Mouse (Mus musculus) lung, embryonic 15.5 days (tissue): Measurements from ENCODE around the gene Repin1. TPM values are rescaled to one million over a fixed set of nuclear protein-coding genes. Genes with fewer than 3 reads are reported as not detected.

Experiments used
- ATAC-seq: fragments of 200-750 bp; cut with Nextera tagmentation; 2 replicates; pipeline ENCODE4 v1.8.0; 2017; ENCODE audit warnings: moderate number of reproducible peaks, borderline replicate concordance; ENCODE audit not compliant: low FRiP score, low TSS enrichment; ENCODE audit errors: extremely low read depth
- H3K27ac ChIP-seq: fragments of 300-500 bp; sonication (generic); 2 replicates; pipeline ENCODE4 v1.5.1; 2015; ENCODE audit warnings: moderate library complexity, mild to moderate bottlenecking, inconsistent platforms
- H3K27me3 ChIP-seq: fragments of 300-500 bp; sonication (generic); 2 replicates; pipeline ENCODE4 v1.6.1; 2015; ENCODE audit warnings: inconsistent platforms
- H3K36me3 ChIP-seq: fragments of 300-500 bp; sonication (generic); 2 replicates; pipeline ENCODE4 v1.6.1; 2015; ENCODE audit warnings: inconsistent platforms
- H3K4me1 ChIP-seq: fragments of 300-500 bp; sonication (generic); 2 replicates; pipeline ENCODE4 v1.6.1; 2015; ENCODE audit warnings: inconsistent platforms
- H3K4me2 ChIP-seq: fragments of 300-500 bp; sonication (generic); 2 replicates; pipeline ENCODE4 v1.6.1; 2015; ENCODE audit warnings: inconsistent platforms, mild to moderate bottlenecking, moderate library complexity
- H3K4me3 ChIP-seq: fragments of 300-500 bp; sonication (generic); 2 replicates; pipeline ENCODE4 v1.5.1; 2015; ENCODE audit warnings: mild to moderate bottlenecking, inconsistent platforms
- H3K9ac ChIP-seq: fragments of 300-500 bp; sonication (generic); 2 replicates; pipeline ENCODE4 v1.6.1; 2015; ENCODE audit warnings: inconsistent platforms
- H3K9me3 ChIP-seq: fragments of 300-500 bp; sonication (generic); 2 replicates; pipeline ENCODE4 v1.6.1; 2016; ENCODE audit warnings: inconsistent platforms
- WGBS: fragments of 180-500 bp; shearing (Covaris S2); methylation state at CpG from one replicate; pipeline ENCODE4 v1.1.7; 2015; 5-methylcytosine and 5-hydroxymethylcytosine counted together
- polyA plus RNA-seq: library from polyadenylated mRNA; unstranded; fragments of >200 nt; fragmentation: Nextera tagmentation; extraction: Ambion mirVana; gene quantifications from 2 replicates; pipeline ENCODE4 v1.2.1, GENCODE M21; 2015

Gene Repin1
- polyA plus RNA-seq: 28.1 and 30.9 TPM in 2 replicates

DNA sequence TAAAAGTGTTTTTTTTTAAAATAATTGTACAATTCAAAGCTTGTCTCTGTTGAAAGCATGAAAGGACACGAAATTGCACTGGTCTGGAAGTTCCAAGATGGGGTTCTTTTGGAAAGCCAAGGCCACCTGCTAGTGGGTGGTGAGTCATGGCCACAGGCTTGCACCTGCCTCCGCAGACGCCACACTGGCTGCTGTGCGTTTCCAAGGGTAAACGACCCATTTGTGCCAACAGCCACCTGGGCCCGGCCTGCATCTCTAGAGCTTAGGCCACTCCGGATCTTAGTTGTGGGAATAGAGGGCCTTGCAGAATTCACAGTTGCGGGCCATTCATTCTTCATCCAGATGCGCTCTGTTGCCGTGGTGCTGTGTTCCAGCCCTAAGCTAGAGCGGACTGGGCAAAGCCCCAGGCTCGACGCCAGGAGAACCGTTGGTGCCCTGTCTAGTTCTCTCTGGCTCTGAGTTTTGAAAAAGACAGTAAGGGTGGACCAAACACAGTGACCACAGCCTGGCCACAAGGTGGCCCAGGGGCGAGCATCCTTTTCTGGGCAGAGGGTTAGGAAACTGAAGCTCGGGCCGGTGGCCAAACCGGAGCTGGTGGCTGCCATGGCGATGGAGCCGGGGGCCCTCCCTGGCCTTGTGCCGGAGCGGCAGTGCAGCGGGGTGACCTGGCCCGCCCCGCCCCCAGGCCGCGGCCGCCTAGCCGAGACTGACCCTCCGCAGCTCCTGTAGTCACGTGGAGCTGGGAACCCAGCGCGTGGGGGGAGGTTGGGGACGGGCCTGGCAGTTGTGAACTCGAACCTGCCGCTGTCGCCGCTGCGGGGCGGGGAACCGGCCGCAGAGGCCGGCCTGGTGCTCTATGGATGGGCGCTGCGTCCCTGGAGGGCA, at the start of gene Repin1, which contains the start of gene Gm44965:
TSS of gene Repin1 (plus strand) at position 726 of the 885 bp plus-strand sequence.
TSS of gene Gm44965 (plus strand) at position 784 of the 885 bp plus-strand sequence.
- H3K4me2 ChIP-seq: peak within 1 kb of the TSS; percentile 80
- H3K4me3 ChIP-seq: peak within 1 kb of the TSS; percentile 92
- peak; percentile 92 for ATAC-seq
- peak within 1 kb of the TSS; percentile 95 for H3K9ac ChIP-seq
- H3K9me3 ChIP-seq: peaks cover 20% of the 10 kb centered on the region
- H3K27me3 ChIP-seq: no peaks in the 10 kb centered on the region
- 6% methylated on average over 45 of the region's 45 CpGs for WGBS
- peaks cover 14% of the 10 kb centered on the region for H3K4me1 ChIP-seq
- peak within 1 kb of the TSS; percentile 86 for H3K27ac ChIP-seq
- peaks cover 31% of the 10 kb centered on the region for H3K36me3 ChIP-seq

DNA sequence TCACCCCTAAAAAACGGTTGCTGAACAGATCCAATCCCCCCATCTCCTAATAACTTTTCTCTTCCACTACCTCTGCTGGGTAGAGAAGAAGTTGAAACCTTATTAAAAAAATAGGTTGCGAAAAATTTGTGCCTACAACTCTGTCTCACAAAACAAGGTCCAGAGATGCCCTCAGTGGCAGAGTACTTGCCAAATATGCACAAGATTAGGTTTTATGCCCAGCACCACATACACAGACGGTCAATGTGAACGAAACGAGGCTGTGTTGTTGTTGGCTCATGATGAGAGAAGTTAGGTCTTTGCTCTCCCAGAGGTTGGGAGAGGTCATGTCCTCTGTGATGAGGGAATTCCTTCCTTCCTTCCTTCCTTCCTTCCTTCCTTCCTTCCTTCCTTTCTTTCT, 48.4 kb upstream of the Repin1 start:
- H3K27me3 ChIP-seq: no peaks in the 10 kb centered on the region
- no peak overlapping the region for H3K4me3 ChIP-seq
- H3K9me3 ChIP-seq: no peaks in the 10 kb centered on the region
- no peaks in the 10 kb centered on the region for H3K36me3 ChIP-seq
- no peak for ATAC-seq
- 49% methylated on average over 5 of the region's 5 CpGs for WGBS
- no peak overlapping the region for H3K27ac ChIP-seq
- no peak overlapping the region for H3K4me2 ChIP-seq
- peaks cover 9% of the 10 kb centered on the region for H3K4me1 ChIP-seq
- H3K9ac ChIP-seq: no peak overlapping the region

GRCm38 (mm10) chr6:48546271-48546670, 47.4 kb upstream of the Repin1 start:
- WGBS: 64% methylated on average over 1 of the region's 1 CpGs
- H3K4me1 ChIP-seq: peaks cover 7% of the 10 kb centered on the region
- H3K9ac ChIP-seq: no peak overlapping the region
- no peaks in the 10 kb centered on the region for H3K27me3 ChIP-seq
- H3K27ac ChIP-seq: no peak overlapping the region
- no peaks in the 10 kb centered on the region for H3K36me3 ChIP-seq
- H3K9me3 ChIP-seq: no peaks in the 10 kb centered on the region
- no peak overlapping the region for H3K4me2 ChIP-seq
- no peak; the same call in 1 of the 2 replicates for ATAC-seq
- H3K4me3 ChIP-seq: no peak overlapping the region

GRCm38 (mm10) chr6:48546858-48547257, 46.8 kb upstream of the Repin1 start:
- WGBS: 49% methylated on average over 4 of the region's 4 CpGs
- no peaks in the 10 kb centered on the region for H3K36me3 ChIP-seq
- H3K9me3 ChIP-seq: no peaks in the 10 kb centered on the region
- no peak overlapping the region for H3K9ac ChIP-seq
- no peak overlapping the region for H3K27ac ChIP-seq
- H3K4me3 ChIP-seq: no peak overlapping the region
- H3K27me3 ChIP-seq: no peaks in the 10 kb centered on the region
- H3K4me2 ChIP-seq: no peak overlapping the region
- H3K4me1 ChIP-seq: peaks cover 3% of the 10 kb centered on the region
- ATAC-seq: no peak

GRCm38 (mm10) chr6:48548314-48548713, 45.4 kb upstream of the Repin1 start:
- WGBS: 79% methylated on average over 6 of the region's 6 CpGs
- Histone ChIP-seq H3K9ac (no peak overlapping the region), H3K9me3 (no peaks in the 10 kb centered on the region), H3K4me3 (no peak overlapping the region), H3K4me2 (no peak overlapping the region), H3K27me3 (no peaks in the 10 kb centered on the region), H3K4me1 (no peaks in the 10 kb centered on the region), H3K27ac (no peak overlapping the region), H3K36me3 (no peaks in the 10 kb centered on the region)
- ATAC-seq: no peak

GRCm38 (mm10) chr6:48552918-48553317, 40.8 kb upstream of the Repin1 start:
- ATAC-seq: no peak
- H3K9me3 ChIP-seq: no peaks in the 10 kb centered on the region
- H3K4me1 ChIP-seq: peaks cover 9% of the 10 kb centered on the region; the same call in 1 of the 2 replicates
- H3K4me2 ChIP-seq: no peak overlapping the region
- H3K9ac ChIP-seq: no peak overlapping the region
- no peak overlapping the region for H3K27ac ChIP-seq
- H3K36me3 ChIP-seq: no peaks in the 10 kb centered on the region
- no peak overlapping the region for H3K4me3 ChIP-seq
- no peaks in the 10 kb centered on the region for H3K27me3 ChIP-seq
- WGBS: 50% methylated on average over 4 of the region's 4 CpGs

DNA sequence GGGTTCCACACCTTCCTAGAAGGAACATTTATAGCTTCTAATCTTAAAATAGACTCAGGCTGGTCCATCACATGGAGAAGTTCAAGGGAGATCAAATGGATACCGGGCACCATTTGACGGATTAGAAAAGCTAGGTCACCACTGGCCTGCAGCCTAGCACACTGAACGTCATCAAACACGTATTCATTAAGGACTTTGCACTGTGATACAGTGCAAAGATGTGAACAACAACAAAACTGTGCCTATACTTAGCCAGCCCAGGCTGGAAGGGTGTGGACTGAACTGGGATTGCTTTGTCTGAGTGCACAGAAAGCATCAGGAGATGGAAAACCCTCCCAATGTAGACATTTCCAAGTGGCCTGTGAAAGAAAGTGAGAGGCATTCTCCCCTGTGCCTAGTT, 39.9 kb upstream of the Repin1 start:
- Histone ChIP-seq H3K4me3 (peak overlapping the region; percentile 59), H3K27ac (peak overlapping the region; percentile 99), H3K9ac (peak overlapping the region; percentile 61; the same call in 1 of the 2 replicates), H3K4me2 (peak overlapping the region; percentile 82), H3K4me1 (peaks cover 9% of the 10 kb centered on the region; the same call in 1 of the 2 replicates), H3K36me3 (no peaks in the 10 kb centered on the region), H3K27me3 (no peaks in the 10 kb centered on the region), H3K9me3 (no peaks in the 10 kb centered on the region)
- 73% methylated on average over 4 of the region's 4 CpGs for WGBS
- ATAC-seq: no peak

DNA sequence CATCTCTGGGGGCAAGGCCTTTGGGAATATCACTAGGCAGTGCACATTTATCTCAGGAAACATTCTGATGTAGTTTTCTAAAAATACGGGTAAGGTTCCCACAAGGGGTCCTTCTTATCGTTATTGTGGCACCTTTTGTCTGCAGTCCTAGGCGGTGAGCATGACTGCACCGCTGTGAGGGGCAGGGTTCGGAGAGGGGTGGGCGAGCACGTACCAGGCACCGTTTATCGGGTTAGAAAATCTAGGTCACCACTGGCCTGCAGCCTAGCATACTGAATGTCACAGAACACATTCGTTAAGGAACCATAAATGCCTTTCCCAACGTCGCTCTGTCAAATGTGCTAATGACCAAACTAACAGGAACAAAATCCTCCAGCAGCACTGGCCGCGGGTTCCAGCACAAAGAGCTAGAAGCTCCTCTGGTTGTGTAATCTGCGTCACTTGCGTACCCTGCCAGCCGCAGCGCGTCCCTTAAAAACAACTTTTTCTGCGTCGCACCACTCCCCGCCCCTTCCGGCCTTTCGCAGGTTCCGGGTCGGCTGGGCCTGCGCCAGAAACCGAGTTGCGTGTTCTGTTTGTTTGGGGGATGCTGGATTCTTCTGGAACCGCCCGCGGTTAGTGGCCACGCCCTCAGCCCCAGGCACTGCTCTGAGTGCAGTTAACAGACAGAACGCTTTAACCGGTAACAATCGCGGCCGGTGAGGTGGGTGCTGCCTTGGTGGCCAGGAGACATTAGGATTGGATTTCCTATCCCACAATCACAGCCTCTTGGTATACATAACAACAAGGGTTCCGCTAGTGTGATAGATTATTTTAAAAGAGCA, 39.2 kb upstream of the Repin1 start, which contains the start of gene Lrrc61:
TSS of gene Lrrc61 (plus strand) at position 517 of the 824 bp plus-strand sequence.
- Histone ChIP-seq H3K9me3 (no peaks in the 10 kb centered on the region), H3K4me1 (peaks cover 9% of the 10 kb centered on the region; the same call in 1 of the 2 replicates), H3K4me2 (peak within 1 kb of the TSS; percentile 82), H3K27me3 (no peaks in the 10 kb centered on the region), H3K4me3 (peak within 1 kb of the TSS; percentile 59), H3K27ac (peak within 1 kb of the TSS; percentile 99), H3K36me3 (no peaks in the 10 kb centered on the region), H3K9ac (peak within 1 kb of the TSS; percentile 61)
- ATAC-seq: peak; percentile 95
- WGBS: under 1% methylated on average over 39 of the region's 39 CpGs

DNA sequence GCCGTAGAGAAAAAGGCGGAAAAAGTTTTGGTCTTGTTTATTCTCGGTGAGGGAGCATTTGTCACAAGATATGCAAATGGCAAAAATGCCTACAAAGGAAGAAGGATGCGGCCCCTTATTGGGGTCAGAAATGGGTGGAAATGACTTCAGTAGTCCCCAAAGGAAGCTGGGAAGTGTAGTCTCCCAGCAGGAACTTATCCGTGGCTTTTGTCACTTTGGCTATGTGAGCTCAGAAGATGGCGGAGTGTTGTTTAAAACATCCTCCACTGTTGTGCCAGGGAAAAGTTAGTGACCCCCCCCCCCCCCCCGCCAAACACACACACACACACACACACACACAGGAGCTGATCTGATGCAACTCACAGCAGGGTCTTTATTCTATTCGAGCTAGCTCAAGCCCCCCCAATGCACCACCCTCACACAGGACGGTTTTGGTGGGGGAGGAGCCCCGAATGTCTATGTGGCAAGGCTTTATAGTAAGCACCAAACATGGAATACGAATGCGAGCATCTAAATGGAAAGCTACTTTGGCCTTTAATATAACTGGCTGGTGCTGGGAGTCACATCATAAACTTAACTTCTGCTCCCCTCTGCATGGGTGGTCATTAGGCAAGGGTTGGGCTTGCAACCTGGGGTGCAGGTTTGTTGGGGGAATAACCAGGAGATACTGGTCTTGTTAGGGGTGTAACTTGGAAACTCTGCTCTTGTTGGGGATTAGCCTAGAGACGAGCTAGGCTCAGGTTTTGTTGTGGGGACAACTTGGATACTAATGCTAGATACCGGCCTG, 38.4 kb upstream of the Repin1 start:
- peak; percentile 82 for ATAC-seq
- Histone ChIP-seq H3K9ac (peak overlapping the region; percentile 61), H3K9me3 (no peaks in the 10 kb centered on the region), H3K27ac (peak overlapping the region; percentile 99), H3K4me2 (peak overlapping the region; percentile 82), H3K4me1 (peaks cover 9% of the 10 kb centered on the region; the same call in 1 of the 2 replicates), H3K36me3 (no peaks in the 10 kb centered on the region), H3K4me3 (peak overlapping the region; percentile 59), H3K27me3 (no peaks in the 10 kb centered on the region)
- 27% methylated on average over 14 of the region's 14 CpGs for WGBS

- ATAC-seq: no peak
- H3K27ac ChIP-seq: peak overlapping the region; percentile 99; the same call in 1 of the 2 replicates
- H3K4me3 ChIP-seq: no peak overlapping the region
- H3K27me3 ChIP-seq: no peaks in the 10 kb centered on the region
- 0 out of 2 replicates have a peak overlapping the region, but pooled peaks have one; percentile 82 for H3K4me2 ChIP-seq
- no peak overlapping the region for H3K9ac ChIP-seq
- H3K9me3 ChIP-seq: no peaks in the 10 kb centered on the region
- H3K36me3 ChIP-seq: no peaks in the 10 kb centered on the region
- 87% methylated on average over 3 of the region's 3 CpGs for WGBS
- H3K4me1 ChIP-seq: peaks cover 9% of the 10 kb centered on the region; the same call in 1 of the 2 replicates
Measured at GRCm38 (mm10) chr6:48555956-48556355, 37.7 kb upstream of the Repin1 start.
